Mouse (Mus musculus): ENCODE data around the gene Zbtb20. TPM values are rescaled to one million over a fixed set of nuclear protein-coding genes. Genes with fewer than 3 reads are reported as not detected.

Zbtb20 gene
- polyA plus RNA-seq, 1 experiment, result 11.2 TPM

DNA sequence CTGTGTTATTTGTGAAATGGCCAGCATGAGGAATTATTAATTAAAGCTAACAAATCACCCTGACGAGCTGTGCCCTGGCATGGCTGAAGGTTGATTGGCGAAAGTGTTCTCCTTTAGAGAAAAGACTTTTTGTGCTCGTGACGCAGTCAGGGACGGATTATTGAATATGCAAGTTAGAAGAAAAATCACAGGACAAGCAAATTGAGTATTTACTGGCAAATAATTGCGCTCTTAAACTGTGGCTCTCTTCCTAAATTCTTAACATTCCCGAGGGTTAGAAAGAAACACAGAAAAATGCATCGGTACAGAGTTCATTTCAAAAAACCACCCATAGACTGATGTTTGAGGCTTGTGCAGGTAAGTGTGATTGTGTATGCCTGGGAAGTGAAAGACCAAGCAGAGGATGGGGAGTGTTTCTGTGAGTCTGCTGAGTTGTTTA is 360.1 kb downstream of the Zbtb20 start:
- Histone ChIP-seq H3K27ac (ENCODE audit: control insufficient read depth, insufficient read depth, low read depth, low read length, poor library complexity) (no peak overlapping the region), H3K4me1 (ENCODE audit: control insufficient read depth, insufficient read depth, low read length) (no peaks in the 10 kb centered on the region), H3K4me3 (replicated peaks; ENCODE audit: control insufficient read depth, low read depth, low read length) (no peak overlapping the region)
- 88% methylated on average over 8 of the region's 8 CpGs for WGBS
- TF ChIP-seq CTCF (IDR thresholded peaks at IDR 0.05; ENCODE audit: control insufficient read depth, insufficient read depth, low read length) (no peak), POLR2A (IDR thresholded peaks at IDR 0.05; ENCODE audit: borderline replicate concordance, control insufficient read depth, low read depth, low read length) (no peak)

DNA sequence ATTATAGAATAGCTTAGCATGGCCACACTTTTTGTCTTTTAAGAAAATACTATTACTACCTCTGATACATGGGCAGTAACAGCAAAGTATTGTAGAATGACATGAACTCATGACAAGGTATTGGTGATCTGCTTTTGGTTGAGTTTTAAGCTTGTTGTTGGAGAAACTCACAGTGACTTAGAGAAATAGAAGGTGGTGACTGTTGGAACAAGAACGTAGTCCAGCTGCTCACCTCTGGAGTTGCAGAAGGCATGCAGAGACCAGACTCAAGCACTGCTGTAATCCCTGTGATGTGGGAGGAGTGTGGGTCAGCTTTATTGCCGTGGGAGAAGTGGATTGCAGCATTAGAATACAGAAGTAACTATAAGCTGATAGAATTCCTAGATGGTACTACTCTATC is 361.9 kb downstream of the Zbtb20 start:
- TF ChIP-seq CTCF (IDR thresholded peaks at IDR 0.05; ENCODE audit: control insufficient read depth, insufficient read depth, low read length), result no peak
- TF ChIP-seq POLR2A (IDR thresholded peaks at IDR 0.05; ENCODE audit: borderline replicate concordance, control insufficient read depth, low read depth, low read length), result no peak
- no peak overlapping the region for H3K27ac ChIP-seq (ENCODE audit: control insufficient read depth, insufficient read depth, low read depth, low read length, poor library complexity)
- no peak overlapping the region for H3K4me3 ChIP-seq (replicated peaks; ENCODE audit: control insufficient read depth, low read depth, low read length)
- 68% methylated on average over 2 of the region's 2 CpGs for WGBS
- no peaks in the 10 kb centered on the region for H3K4me1 ChIP-seq (ENCODE audit: control insufficient read depth, insufficient read depth, low read length)

DNA sequence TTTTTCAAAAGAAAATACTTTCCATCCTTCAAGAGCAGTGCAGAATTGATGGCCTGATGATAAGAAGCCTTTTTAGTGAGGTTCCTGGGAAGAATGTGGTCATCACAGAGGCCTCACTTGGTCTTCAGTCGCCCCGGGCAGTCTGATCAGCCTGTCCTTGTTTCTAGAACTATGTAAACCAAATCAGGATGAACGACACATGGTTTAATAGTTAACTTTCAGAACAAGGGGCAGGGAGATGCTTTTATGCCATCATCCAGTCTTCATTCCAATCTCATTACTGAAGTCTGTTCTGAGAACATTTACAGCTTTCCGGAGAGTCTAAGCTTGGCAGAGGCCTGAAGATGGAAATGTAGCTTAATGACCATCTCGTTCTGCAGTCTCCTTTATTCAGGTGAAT is 371.3 kb downstream of the Zbtb20 start:
- H3K4me3 ChIP-seq (replicated peaks; ENCODE audit: control insufficient read depth, low read depth, low read length), result no peak overlapping the region
- no peak for TF ChIP-seq CTCF (IDR thresholded peaks at IDR 0.05; ENCODE audit: control insufficient read depth, insufficient read depth, low read length)
- TF ChIP-seq POLR2A (IDR thresholded peaks at IDR 0.05; ENCODE audit: borderline replicate concordance, control insufficient read depth, low read depth, low read length), result no peak
- WGBS, result 89% methylated on average over 5 of the region's 5 CpGs

DNA sequence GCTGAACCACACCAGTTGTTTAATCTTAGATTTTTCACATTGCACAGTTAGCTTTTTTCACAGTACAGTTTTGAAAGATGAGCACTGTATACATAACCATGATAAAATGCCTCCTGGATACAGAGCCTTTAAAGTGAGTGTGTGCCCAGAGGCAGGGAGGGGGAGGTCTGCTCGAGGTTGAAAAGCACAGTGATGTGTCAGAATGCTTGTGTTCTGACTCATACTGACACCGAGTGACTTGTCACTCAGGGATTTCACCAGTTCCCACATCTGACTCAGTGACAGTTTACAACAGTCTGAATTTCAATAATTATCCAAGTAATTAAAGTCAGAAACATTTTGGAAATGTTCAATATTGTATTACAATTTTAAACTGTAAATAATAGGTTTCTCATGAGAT is 377.4 kb downstream of the Zbtb20 start:
- TF ChIP-seq POLR2A (IDR thresholded peaks at IDR 0.05; ENCODE audit: borderline replicate concordance, control insufficient read depth, low read depth, low read length) (no peak), CTCF (IDR thresholded peaks at IDR 0.05; ENCODE audit: control insufficient read depth, insufficient read depth, low read length) (no peak)
- Histone ChIP-seq H3K4me3 (replicated peaks; ENCODE audit: control insufficient read depth, low read depth, low read length) (no peak overlapping the region), H3K4me1 (ENCODE audit: control insufficient read depth, insufficient read depth, low read length) (no peaks in the 10 kb centered on the region), H3K27ac (ENCODE audit: control insufficient read depth, insufficient read depth, low read depth, low read length, poor library complexity) (no peak overlapping the region)
- 64% methylated on average over 2 of the region's 2 CpGs for WGBS

More for the DNA sequence above, 371.3 kb downstream of the Zbtb20 start:
- Histone ChIP-seq H3K27ac (ENCODE audit: control insufficient read depth, insufficient read depth, low read depth, low read length, poor library complexity) (no peak overlapping the region), H3K4me1 (ENCODE audit: control insufficient read depth, insufficient read depth, low read length) (no peaks in the 10 kb centered on the region)

DNA sequence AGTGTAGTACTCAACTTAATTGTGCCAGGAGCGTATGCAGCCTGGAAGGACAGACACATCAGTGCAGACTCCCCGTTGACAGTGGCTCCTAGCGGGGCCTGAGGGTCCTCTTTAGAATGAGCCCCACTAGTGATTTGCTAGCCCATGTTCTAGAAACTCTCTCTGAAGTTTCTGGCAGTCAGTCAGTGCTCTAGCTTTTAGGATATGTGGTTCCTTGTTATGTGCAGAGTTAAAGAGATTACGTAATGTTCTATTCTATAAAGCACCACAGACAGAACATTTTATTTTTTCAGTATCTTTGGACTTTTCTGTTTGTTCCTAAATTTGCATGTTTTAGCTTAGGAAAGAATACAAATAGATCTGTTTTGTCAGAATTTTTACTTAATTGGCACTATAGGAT is 378.1 kb downstream of the Zbtb20 start:
- no peaks in the 10 kb centered on the region for H3K4me1 ChIP-seq (ENCODE audit: control insufficient read depth, insufficient read depth, low read length)
- TF ChIP-seq POLR2A (IDR thresholded peaks at IDR 0.05; ENCODE audit: borderline replicate concordance, control insufficient read depth, low read depth, low read length), result no peak
- TF ChIP-seq CTCF (IDR thresholded peaks at IDR 0.05; ENCODE audit: control insufficient read depth, insufficient read depth, low read length), result no peak
- no peak overlapping the region for H3K27ac ChIP-seq (ENCODE audit: control insufficient read depth, insufficient read depth, low read depth, low read length, poor library complexity)
- H3K4me3 ChIP-seq (replicated peaks; ENCODE audit: control insufficient read depth, low read depth, low read length), result no peak overlapping the region
- 89% methylated on average over 4 of the region's 4 CpGs for WGBS

DNA sequence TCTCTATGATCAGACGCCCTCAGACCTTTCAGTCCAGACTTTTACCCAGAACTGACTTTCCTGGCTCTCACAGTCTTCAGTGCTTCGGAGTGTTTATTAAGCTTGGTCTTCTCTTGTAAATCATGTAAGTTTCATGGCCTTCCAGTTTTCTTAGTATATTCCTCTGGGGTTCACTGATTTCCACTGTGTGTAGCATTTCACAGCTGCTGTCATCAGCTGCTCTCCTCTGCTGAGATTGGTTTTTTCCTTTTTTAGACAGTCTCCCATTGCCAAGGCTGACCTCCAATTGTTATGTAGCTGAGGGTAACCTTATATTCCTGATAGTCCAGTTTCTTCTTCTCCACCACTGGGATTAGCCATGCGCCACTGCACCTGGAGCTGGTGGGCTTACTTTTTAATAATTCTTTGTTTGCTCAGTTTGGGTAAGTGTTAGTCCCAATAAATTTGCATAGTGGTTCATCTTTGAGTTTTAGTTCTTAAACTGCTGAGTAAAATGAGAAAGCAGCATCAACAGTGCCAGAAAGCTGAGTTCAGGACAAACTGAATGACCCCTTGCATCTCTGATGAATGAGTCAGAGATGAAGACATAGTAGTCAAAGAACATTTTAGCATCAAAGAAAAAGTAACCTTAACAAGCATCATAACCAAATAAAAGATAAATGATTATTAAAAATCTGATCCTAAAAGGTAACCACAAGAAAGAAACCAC is 380.7 kb downstream of the Zbtb20 start:
- 91% methylated on average over 3 of the region's 3 CpGs for WGBS
- no peaks in the 10 kb centered on the region for H3K4me1 ChIP-seq (ENCODE audit: control insufficient read depth, insufficient read depth, low read length)
- no peak overlapping the region for H3K27ac ChIP-seq (ENCODE audit: control insufficient read depth, insufficient read depth, low read depth, low read length, poor library complexity)
- TF ChIP-seq POLR2A (IDR thresholded peaks at IDR 0.05; ENCODE audit: borderline replicate concordance, control insufficient read depth, low read depth, low read length), result no peak
- TF ChIP-seq CTCF (IDR thresholded peaks at IDR 0.05; ENCODE audit: control insufficient read depth, insufficient read depth, low read length), result no peak
- no peak overlapping the region for H3K4me3 ChIP-seq (replicated peaks; ENCODE audit: control insufficient read depth, low read depth, low read length)

DNA sequence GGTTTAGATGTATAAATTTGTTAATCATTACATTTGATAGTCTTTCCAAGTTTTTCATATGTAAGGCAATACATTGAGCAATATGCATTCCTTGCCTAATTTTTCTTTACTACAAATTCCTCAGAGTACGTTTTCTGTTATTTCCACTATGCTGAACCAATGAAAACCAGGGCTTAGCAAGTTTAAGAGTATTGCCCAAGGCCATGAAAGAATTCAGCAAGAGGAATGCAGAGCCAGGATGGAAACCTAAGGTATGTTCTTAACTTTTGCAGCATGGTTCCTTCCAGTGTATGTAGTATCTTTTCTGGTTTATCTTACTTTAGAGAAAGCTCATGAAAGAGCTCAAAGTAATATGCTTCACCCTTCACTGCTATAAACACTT is 381.2 kb downstream of the Zbtb20 start:
- TF ChIP-seq CTCF (IDR thresholded peaks at IDR 0.05; ENCODE audit: control insufficient read depth, insufficient read depth, low read length), result no peak
- TF ChIP-seq POLR2A (IDR thresholded peaks at IDR 0.05; ENCODE audit: borderline replicate concordance, control insufficient read depth, low read depth, low read length), result no peak
- 59% methylated on average over 1 of the region's 1 CpGs for WGBS
- H3K4me3 ChIP-seq (replicated peaks; ENCODE audit: control insufficient read depth, low read depth, low read length), result no peak overlapping the region
- H3K4me1 ChIP-seq (ENCODE audit: control insufficient read depth, insufficient read depth, low read length), result no peaks in the 10 kb centered on the region
- H3K27ac ChIP-seq (ENCODE audit: control insufficient read depth, insufficient read depth, low read depth, low read length, poor library complexity), result no peak overlapping the region

DNA sequence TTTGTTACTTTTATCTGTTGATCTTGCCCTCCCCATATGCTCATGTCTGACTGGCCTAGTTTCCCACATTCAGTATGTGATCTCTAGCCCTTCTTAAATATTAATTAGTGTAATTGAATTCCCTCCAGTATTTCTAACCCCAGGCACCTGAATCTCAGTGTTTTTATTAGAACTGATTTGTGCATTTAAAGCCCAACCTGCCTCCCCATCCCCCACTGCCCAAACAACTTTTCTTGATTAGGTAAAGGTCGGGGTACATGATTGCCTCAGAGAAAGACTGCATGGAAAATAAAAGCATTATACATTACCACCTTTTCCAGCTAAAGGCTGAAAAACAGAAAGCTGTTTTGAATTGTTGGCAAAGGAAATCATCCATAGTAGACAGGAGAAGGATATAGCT is 383.8 kb downstream of the Zbtb20 start:
- WGBS, result 80% methylated on average over 1 of the region's 1 CpGs
- no peaks in the 10 kb centered on the region for H3K4me1 ChIP-seq (ENCODE audit: control insufficient read depth, insufficient read depth, low read length)
- H3K4me3 ChIP-seq (replicated peaks; ENCODE audit: control insufficient read depth, low read depth, low read length), result no peak overlapping the region
- no peak for TF ChIP-seq POLR2A (IDR thresholded peaks at IDR 0.05; ENCODE audit: borderline replicate concordance, control insufficient read depth, low read depth, low read length)
- no peak for TF ChIP-seq CTCF (IDR thresholded peaks at IDR 0.05; ENCODE audit: control insufficient read depth, insufficient read depth, low read length)
- H3K27ac ChIP-seq (ENCODE audit: control insufficient read depth, insufficient read depth, low read depth, low read length, poor library complexity), result no peak overlapping the region

DNA sequence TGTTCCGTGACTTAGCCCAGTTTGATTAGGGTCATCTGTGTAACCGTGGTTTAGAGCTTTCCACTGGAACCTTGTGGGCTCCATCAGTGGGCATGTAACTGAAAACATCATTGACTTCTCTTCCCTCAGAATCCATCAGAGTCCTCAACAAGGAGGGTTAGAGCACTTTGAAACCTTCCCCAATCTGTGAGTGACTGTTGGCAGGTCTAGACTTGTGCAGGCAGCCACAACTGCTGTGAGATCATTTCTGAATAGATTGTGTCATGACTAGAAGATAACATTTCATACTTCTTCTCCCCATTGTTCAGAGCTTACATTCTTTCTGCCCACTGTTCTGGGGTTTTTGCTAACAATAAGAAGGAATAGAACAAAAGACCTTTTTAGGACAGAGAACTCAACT is 385.2 kb downstream of the Zbtb20 start:
- Histone ChIP-seq H3K4me1 (ENCODE audit: control insufficient read depth, insufficient read depth, low read length) (no peaks in the 10 kb centered on the region), H3K4me3 (replicated peaks; ENCODE audit: control insufficient read depth, low read depth, low read length) (no peak overlapping the region), H3K27ac (ENCODE audit: control insufficient read depth, insufficient read depth, low read depth, low read length, poor library complexity) (no peak overlapping the region)
- whole genome bisulfite sequencing, result 73% methylated on average over 2 of the region's 2 CpGs
- TF ChIP-seq CTCF (IDR thresholded peaks at IDR 0.05; ENCODE audit: control insufficient read depth, insufficient read depth, low read length), result no peak
- no peak for TF ChIP-seq POLR2A (IDR thresholded peaks at IDR 0.05; ENCODE audit: borderline replicate concordance, control insufficient read depth, low read depth, low read length)

All from bone marrow, adult 2 months (tissue).